Mouse (Mus musculus) ES-CJ7 (cell line): ENCODE results near the gene Vapb.
"Not testable (repeated sequence)": the region's sequence is repeated elsewhere in the genome, so short reads cannot be mapped to it uniquely, and the experiment has no call there.

Source experiments
- DNase-seq: peaks from one replicate; pipeline ENCODE4 v3.0.0; 2011; ENCODE audit warnings: low read depth, low spot score

The Vapb gene

GRCm38 (mm10) chr2:173737222-173737989 lies at the start of gene Vapb:
TSS of gene Vapb (plus strand) at chr2:173737511.
- DNase-seq, result peak; percentile 98

- DNase-seq, result no peak
Measured at GRCm38 (mm10) chr2:173689835-173690234, 47.5 kb upstream of the Vapb start.

GRCm38 (mm10) chr2:173691748-173692147 lies 45.6 kb upstream of the Vapb start:
- no peak for DNase-seq

DNA sequence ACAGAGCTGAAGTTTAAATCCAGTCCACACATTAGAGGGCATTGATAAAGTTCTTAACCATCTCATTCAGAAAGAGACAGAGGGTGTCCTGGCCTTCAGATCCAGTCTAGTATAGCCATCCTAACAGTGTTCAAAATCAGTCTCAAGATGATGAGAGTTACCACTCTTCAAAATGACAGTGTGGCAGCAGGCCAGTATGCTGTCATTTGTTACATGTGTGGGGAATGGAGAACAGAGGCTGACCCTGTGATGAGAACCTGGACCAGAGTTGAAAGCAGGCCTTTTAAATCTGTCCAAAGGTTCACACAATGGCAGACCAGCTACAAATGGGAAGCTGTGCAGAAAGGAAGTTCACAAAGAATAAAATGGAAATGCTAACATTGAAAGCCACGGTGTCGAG lies 44.6 kb upstream of the Vapb start:
- no peak for DNase-seq

DNA sequence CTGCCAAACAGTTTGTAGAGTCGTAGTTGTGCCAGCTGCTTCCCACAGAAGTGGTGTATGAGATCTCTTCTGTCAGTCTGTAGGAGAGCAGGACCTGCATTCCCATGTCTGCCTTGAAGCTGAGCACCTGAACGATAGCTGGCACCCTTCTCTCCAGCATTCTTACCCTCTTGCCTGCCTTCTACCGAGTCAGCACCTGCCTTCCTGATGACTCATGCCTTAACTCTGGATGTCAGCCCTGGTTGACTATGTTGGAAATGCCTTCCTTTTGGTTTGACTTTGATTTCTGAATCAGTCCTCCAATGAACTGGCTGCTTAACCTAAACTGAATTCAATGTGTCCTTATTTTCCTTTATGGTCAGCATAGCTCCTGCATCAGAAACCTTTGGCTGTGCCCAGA lies 38.5 kb upstream of the Vapb start:
- DNase-seq, result no peak

DNA sequence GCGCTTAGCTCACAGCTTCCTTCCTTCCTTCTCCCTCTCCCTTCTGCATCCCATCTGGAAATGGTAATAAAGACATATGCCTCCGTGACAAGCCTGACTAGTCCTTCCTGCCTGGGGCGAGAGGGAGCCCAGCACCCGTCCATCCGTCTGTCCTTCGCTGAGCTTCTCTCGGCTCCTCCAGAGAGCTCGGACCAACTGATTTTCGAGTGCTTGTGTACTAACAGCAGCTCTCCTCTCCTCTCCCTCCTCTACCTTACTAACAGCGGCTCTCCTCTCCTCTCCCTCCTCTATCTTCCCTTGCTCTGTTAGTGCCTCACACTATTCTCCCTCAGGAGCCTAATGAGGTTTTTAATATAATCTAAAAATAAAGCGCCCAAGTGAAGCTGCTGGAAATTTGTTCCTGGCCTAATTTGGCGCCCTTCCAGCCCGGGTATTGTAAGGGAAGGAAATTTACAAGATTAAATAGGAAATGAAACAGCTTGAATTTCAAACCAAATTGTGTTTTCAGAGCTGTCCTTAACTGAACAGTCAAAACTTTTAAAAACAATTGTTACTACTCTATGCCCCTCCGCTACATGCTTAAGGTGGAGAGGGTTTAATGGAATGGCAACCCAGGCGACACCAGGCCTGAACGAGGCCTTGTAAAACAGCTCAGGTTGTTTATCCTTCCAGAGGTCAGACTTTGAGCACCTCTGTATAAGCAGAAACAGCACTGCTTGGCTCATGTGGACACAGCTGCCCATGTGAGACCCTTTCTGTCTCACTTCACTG lies 35.0 kb upstream of the Vapb start:
- DNase-seq, result no peak

DNA sequence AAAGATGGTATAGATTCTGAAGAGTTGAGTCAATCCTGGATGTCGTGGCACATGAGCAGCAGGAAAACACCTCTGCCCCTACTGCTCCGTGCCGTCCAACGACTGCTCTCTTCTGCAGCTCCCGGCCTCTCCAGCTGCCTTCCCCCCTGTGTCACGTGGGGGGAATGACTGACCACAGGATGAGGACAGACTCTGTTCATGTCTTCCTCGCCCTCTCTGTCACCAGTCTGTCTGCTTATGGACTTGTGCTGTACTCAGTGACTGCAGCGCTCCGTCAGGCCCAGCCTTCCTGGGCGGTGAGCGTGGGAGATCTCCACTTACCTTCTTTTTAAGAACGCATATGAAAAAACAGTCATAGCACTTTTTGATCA lies 34.5 kb upstream of the Vapb start:
- DNase-seq, result no peak

- no peak for DNase-seq
Measured at GRCm38 (mm10) chr2:173705827-173706551, 31.3 kb upstream of the Vapb start.

- peak; percentile 23 for DNase-seq
Measured at GRCm38 (mm10) chr2:173707626-173708025, 29.7 kb upstream of the Vapb start.

- no peak for DNase-seq
Measured at GRCm38 (mm10) chr2:173710193-173710592, 27.1 kb upstream of the Vapb start.

- DNase-seq, result no peak
Measured at GRCm38 (mm10) chr2:173712656-173713055, 24.7 kb upstream of the Vapb start.

DNA sequence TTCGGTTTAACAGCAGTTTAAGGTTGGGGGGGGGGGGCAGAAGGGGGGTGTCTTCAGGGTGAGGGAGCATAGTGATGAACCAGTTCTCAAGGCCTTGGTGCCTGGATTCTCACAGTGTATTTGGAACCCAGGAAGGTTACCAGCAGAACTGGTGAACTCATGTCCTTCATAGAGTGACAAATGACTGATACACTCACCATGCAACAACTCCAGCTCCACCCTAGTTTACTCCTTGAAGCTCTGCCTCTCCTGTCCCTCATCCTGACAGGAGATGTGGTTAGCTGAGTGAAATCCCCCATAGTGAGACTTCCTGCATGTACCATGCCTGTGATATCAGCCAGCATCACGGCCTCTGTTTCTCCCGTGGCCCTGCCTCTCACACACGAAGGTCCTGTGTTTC lies 24.1 kb upstream of the Vapb start:
- no peak for DNase-seq

- DNase-seq, result no peak
Measured at GRCm38 (mm10) chr2:173714620-173715218, 22.6 kb upstream of the Vapb start.

GRCm38 (mm10) chr2:173716966-173717365 lies 20.3 kb upstream of the Vapb start:
- no peak for DNase-seq

DNA sequence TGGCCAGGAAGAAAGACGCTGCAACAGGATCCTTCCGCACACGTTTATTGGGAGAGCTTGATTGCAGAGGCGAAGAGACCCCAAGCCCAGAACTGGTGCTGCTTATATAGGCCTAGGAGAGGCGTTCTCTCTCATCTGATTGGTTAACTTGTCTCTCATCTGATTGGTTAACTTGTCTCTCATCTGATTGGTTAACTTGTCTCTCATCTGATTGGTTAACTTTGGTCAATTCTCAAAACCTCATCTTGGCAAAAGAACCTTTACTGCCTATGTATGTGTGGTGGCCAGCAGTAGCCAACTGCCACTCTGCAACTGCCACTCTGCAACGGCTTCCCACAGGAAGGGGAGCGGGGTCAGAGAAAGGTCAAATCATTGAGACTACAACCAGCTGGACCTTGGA lies 18.2 kb upstream of the Vapb start, which contains the start of gene 1700010B08Rik:
Gene 1700010B08Rik (plus strand): TSS at position 301 of the 400 bp plus-strand sequence.
- DNase-seq, result not testable (repeated sequence)

GRCm38 (mm10) chr2:173722251-173722857 lies 15.0 kb upstream of the Vapb start:
- DNase-seq, result no peak

DNA sequence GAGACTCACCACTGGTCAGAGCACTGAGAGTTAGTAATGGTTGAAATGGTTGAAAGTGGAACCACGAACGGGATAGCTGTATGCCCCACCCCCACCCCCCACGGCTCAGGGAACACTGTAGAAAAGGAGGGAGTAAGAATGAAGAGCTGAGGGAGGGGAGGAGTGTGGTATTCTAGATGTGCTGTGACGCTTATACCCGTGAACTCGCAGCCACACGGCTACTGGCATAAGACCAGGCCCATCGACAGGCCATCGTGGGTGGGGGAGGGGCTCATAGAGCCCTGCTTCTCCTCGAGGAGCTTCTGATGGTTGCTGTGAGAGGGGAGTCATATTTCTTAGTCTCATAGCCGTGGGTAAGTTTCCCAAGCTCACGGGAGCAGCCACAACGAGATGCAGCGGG lies 12.9 kb upstream of the Vapb start:
- DNase-seq, result no peak

GRCm38 (mm10) chr2:173724940-173725807 lies 12.1 kb upstream of the Vapb start:
- DNase-seq, result no peak

DNA sequence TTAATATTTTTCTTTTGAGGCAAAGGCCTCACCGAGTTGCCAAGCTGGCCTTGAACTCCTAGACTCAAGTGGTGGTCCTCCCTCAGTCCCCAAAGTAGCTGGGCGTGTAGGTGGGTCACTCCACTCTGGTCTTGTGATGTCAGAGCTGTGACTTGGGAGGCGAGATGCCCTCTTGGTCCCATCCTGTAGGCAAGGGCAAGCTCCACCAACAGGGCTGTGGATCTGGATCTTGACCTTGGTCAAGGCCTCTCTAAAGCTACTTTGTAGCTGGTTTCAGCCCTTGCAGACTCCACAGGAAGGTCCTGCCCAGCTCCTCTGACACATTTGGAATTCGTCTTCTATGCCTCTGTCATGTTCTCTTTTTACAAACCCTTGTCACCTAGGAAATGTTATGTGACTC lies 11.5 kb upstream of the Vapb start:
- no peak for DNase-seq

DNA sequence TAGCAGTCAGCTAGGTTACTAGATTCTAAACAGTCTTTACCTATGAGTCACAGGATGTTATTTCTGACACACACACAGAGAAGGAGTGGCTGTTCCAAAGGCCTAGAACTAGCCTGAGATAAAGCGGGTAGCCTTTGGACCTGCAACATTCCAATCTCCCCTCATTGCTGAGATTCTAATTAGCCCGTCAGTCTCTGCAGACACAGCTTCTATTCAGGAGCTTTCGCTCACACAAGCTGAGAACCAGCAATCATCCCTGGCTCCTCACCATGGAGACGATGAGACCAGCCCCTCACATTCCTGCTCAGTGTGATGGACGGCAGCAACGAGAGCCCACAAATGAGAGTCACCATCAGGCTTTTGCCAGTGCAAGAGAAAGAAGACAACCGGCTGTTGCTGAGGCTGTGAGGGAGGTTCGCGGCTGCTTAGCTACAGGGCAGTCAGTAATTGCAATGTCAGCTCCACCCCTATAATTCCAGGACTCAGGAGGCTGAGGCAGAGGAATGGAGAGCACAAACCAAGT lies 6.8 kb upstream of the Vapb start:
- DNase-seq, result no peak
